Comparison of ENCODE assay signal across 22 mouse cellular contexts in genomic region chr10:12059728-12060127, GRCm38 (mm10).
DNase-seq lines count a peak whose midpoint lies in the region; ATAC-seq lines count a peak whose summit lies in the region.
"Had no signal": no experiment of that assay in that cellular context is flagged by ENCODE, and none has a peak within 500 bp of the region (broad histone marks: within the 10 kb centered on the region; RNA-seq: fewer than 3 reads in every experiment).

No protein-coding gene starts in this region.

- DNase-seq in kidney, adult 11 months, result no peak
- DNase-seq in kidney, adult 18-20 months, result no peak
- peak; percentile 21 for DNase-seq in skeletal muscle tissue, adult 2 months (ENCODE audit: low read depth, low spot score)
- DNase-seq in urinary bladder, postnatal 14 days (ENCODE audit: low spot score), result no peak
- DNase-seq: adrenal gland, adult 2 months; adrenal gland, postnatal 10 days; adrenal gland, postnatal 25 days; cerebellum, adult 11 months; cerebellum, adult 18-20 months; cerebellum, adult 8-10 months; cerebellum, adult 9-11 months; cerebellum, postnatal 14 days; cerebellum, postnatal 36 days; embryo, embryonic 11 days had no signal

- no peak overlapping the region for H3K9ac ChIP-seq in kidney, embryonic 14.5 days (ENCODE audit: low read depth, low read length)
- H3K9ac ChIP-seq in kidney, embryonic 16.5 days (replicated peaks; ENCODE audit: low read length), result no peak overlapping the region
- H3K9ac ChIP-seq: embryonic facial prominence, embryonic 13.5 days; embryonic facial prominence, embryonic 15.5 days; forebrain, embryonic 12.5 days had no signal

- H3K27me3 ChIP-seq in kidney, embryonic 14.5 days (ENCODE audit: control insufficient read depth, insufficient read depth, low read length), result no peaks in the 10 kb centered on the region
- no peaks in the 10 kb centered on the region for H3K27me3 ChIP-seq in kidney, embryonic 16.5 days (ENCODE audit: insufficient read depth, low read length)
- H3K27me3 ChIP-seq: embryonic facial prominence, embryonic 13.5 days; embryonic facial prominence, embryonic 15.5 days; forebrain, embryonic 12.5 days had no signal

- ATAC-seq in kidney, embryonic 14.5 days (ENCODE audit: low FRiP score, low TSS enrichment), result peak; percentile 92
- peak; percentile 49; the same call in 1 of the 2 replicates for ATAC-seq in kidney, embryonic 16.5 days (ENCODE audit: low FRiP score, low TSS enrichment)
- ATAC-seq: forebrain, embryonic 14.5 days had no signal

- no peaks in the 10 kb centered on the region for H3K36me3 ChIP-seq in kidney, embryonic 14.5 days (ENCODE audit: control insufficient read depth, insufficient read depth, low read length)
- H3K36me3 ChIP-seq in kidney, embryonic 16.5 days (ENCODE audit: insufficient read depth, low read length), result no peaks in the 10 kb centered on the region
- H3K36me3 ChIP-seq: embryonic facial prominence, embryonic 13.5 days; embryonic facial prominence, embryonic 15.5 days; forebrain, embryonic 10.5 days; forebrain, embryonic 12.5 days had no signal

- H3K4me1 ChIP-seq in kidney, embryonic 14.5 days (ENCODE audit: control insufficient read depth, insufficient read depth, low read length), result no peaks in the 10 kb centered on the region
- no peaks in the 10 kb centered on the region for H3K4me1 ChIP-seq in kidney, embryonic 16.5 days (ENCODE audit: insufficient read depth, low read length)
- H3K4me1 ChIP-seq: embryonic facial prominence, embryonic 13.5 days; embryonic facial prominence, embryonic 15.5 days; forebrain, embryonic 10.5 days; forebrain, embryonic 12.5 days had no signal

- no peak overlapping the region for H3K4me3 ChIP-seq in kidney, embryonic 14.5 days (ENCODE audit: low read length)
- no peak overlapping the region for H3K4me3 ChIP-seq in kidney, embryonic 16.5 days (ENCODE audit: low read length)
- H3K4me3 ChIP-seq: embryonic facial prominence, embryonic 13.5 days; embryonic facial prominence, embryonic 15.5 days; erythroblast, embryonic 14.5 days; forebrain, embryonic 10.5 days; forebrain, embryonic 12.5 days had no signal

- H3K9me3 ChIP-seq in kidney, embryonic 14.5 days (ENCODE audit: control insufficient read depth, low read length), result no peaks in the 10 kb centered on the region
- H3K9me3 ChIP-seq in kidney, embryonic 16.5 days (ENCODE audit: low read length), result peaks cover 3% of the 10 kb centered on the region; the same call in 1 of the 2 replicates
- H3K9me3 ChIP-seq: embryonic facial prominence, embryonic 13.5 days; embryonic facial prominence, embryonic 15.5 days; forebrain, embryonic 10.5 days; forebrain, embryonic 12.5 days had no signal

- H3K4me2 ChIP-seq in kidney, embryonic 14.5 days (replicated peaks; ENCODE audit: low read depth, low read length), result no peak overlapping the region
- H3K4me2 ChIP-seq in kidney, embryonic 16.5 days (replicated peaks; ENCODE audit: low read depth, low read length), result no peak overlapping the region
- H3K4me2 ChIP-seq: embryonic facial prominence, embryonic 13.5 days; embryonic facial prominence, embryonic 15.5 days; forebrain, embryonic 12.5 days had no signal

- 50% methylated on average over 1 of the region's 1 CpGs for WGBS in kidney, embryonic 14.5 days
- 55% methylated on average over 1 of the region's 1 CpGs for WGBS in kidney, embryonic 16.5 days

- no peak overlapping the region for H3K27ac ChIP-seq in kidney, embryonic 14.5 days (ENCODE audit: low read depth, low read length)
- H3K27ac ChIP-seq in kidney, embryonic 16.5 days (ENCODE audit: low read length), result no peak overlapping the region
- H3K27ac ChIP-seq: embryonic facial prominence, embryonic 13.5 days; embryonic facial prominence, embryonic 15.5 days; forebrain, embryonic 10.5 days; forebrain, embryonic 12.5 days had no signal
